Mouse (Mus musculus) common myeloid progenitor, adult 5-6 weeks (primary cell): Measurements from ENCODE around the gene Ncan. TPM values are rescaled to one million over a fixed set of nuclear protein-coding genes. Genes with fewer than 3 reads are reported as not detected.
A peak's percentile ranks its signal among the peaks of the same experiment; 100 is the strongest.
"Not testable (repeated sequence)": the region's sequence is repeated elsewhere in the genome, so short reads cannot be mapped to it uniquely, and the experiment has no call there.

Experiments used
- ATAC-seq: replicated peaks from 2 replicates; pipeline ENCODE4 v1.8.0; 2016; ENCODE audit warnings: low read depth, mild to moderate bottlenecking, moderate TSS enrichment, inconsistent platforms; ENCODE audit not compliant: poor library complexity, severe bottlenecking
- total RNA-seq: library from RNA; stranded (forward); fragments of 200-1000, 187-1606 nt; gene quantifications from 2 replicates; pipeline ENCODE4 v1.2.3, GENCODE M21; 2017

Ncan gene
- total RNA-seq, 1 experiment from 2014 or later: not detected

DNA sequence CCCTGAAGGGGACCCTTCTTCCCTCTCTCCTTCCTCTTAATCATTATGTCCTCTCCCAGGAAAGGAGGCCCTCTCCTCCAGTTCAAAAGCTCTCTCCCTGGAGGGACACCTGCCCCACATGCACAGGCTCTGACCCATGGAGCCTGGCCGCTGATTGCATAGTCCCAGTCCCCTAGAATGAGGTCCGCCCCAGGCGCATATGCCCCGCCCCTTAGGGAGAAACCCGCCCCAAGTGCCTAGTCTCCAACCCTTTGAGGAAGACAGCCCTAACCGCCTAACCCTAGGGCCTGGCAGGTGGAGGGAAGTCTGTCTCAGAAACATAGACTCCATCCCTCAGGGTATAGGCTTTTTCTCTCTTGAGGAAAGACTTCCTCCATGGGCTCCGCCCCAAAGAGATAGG, 33.4 kb downstream of the Ncan start:
- ATAC-seq: peak; percentile 53

DNA sequence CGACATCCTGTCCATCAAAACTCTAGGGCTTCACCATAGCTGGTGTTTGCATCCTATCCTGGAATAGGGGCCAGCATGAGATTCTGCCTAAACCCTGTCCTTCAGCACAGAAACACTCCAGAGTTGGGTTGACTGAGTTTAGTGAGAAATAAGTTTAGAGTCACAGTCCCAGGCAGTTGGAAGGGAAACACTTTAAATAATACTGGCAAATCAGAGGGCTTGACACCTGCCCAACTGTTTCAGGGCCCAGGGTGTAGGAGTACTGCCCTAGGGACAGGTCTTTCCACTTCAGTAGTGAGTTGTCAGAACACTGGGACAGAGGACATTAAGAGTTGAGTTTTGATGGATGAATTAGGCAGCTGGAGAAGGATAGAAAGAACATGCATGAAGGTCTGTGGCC, 34.5 kb downstream of the Ncan start:
- ATAC-seq: no peak

DNA sequence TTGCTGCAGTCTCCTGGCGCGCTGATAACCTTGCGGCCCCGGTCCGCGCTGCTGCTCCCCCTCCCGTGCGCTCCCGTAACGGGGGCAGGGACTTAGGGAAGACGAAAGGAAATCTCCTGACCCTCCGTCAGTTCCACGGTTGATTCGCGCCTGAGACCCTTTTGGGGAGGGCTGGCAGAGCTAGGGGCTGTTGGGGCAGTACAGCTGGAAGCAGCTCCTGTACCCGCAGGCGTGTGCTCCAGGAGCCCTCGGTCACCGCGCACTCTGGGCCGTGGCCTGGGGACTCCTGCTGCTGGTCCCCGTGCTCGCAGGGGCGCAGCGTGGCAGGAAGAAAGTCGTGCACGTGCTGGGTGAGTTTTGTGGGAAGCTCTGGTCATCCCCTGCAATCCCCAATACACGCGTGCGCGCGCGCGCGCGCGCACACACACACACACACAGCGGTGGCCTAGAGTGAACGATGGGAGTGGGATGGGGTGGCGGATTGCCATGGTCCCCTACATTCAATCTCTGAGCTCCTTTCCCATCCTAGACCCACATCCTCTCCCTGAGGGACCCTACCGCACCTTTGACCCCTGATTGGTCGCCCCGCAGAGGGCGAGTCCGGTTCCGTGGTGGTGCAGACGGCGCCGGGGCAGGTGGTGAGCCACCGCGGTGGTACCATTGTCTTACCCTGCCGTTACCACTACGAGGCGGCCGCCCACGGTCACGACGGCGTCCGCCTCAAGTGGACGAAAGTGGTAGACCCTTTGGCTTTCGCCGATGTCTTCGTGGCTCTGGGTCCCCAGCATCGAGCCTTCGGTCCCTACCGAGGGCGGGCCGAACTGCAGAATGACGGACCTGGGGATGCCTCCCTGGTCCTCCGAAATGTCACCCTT, 36.2 kb downstream of the Ncan start:
- ATAC-seq: peak; percentile 38; the same call in 1 of the 2 replicates

DNA sequence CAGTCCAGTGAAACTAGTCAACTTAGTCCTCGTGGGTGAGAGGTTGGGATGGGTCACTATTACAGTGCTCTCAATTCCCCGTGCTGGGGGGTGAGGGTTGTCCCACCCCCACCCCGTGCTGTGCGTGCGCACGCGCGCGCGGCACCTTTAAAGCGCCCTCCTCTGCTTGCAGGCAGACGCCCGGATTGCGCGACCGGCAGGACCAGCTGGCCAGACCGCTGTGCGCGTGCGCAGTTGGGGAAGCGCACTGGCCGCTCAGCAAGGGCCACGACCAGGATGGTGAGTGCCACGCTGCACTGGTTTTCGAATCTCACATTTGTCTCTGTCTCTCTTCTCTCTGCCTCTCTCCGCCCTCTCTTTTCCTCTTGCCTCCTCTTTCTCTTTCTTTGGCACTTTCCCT, 37.4 kb downstream of the Ncan start, which contains the start of gene Hapln4:
TSS of gene Hapln4 (plus strand) at position 173 of the 400 bp plus-strand sequence.
- peak; percentile 40; the same call in 1 of the 2 replicates for ATAC-seq

DNA sequence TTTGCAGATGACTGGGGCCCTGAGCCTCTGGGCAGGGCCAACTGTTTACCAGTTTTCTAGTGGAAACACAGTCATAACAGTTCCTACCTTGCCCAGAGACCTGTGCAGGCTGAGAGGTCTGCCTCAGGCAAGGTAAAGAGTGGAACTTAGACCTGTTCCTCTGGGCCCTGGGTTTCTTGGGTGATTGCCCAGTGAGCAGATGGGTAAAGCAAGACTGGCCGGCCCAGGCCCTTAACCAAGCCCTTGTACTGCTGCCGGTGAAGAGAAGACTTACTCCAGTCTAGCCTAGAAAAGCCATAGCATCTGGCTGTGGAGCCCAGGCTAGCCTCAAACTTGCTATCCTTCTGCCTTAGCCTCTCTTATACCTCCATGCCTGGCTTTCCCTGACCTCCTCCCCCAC, 38.7 kb downstream of the Ncan start:
- ATAC-seq: no peak

DNA sequence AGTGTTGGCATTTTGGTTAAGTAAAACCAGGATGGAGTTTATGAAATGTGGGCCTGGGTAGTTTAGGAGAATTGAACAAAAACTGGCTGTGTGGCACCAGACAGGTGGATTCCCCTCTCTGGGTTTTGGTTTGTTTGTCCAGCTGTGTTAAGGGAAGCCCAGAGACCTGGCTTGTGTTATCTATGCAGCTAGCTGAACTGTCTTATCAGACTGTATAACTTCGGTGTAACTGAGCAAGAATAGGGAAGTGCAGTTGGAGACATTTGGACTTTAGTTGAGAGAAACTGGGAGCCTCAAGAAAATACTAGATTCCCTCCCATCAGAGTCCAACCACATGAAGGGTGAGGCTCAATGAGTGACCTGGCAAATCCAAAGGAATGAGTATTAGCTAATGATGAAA, 47.0 kb downstream of the Ncan start:
- ATAC-seq: no peak

DNA sequence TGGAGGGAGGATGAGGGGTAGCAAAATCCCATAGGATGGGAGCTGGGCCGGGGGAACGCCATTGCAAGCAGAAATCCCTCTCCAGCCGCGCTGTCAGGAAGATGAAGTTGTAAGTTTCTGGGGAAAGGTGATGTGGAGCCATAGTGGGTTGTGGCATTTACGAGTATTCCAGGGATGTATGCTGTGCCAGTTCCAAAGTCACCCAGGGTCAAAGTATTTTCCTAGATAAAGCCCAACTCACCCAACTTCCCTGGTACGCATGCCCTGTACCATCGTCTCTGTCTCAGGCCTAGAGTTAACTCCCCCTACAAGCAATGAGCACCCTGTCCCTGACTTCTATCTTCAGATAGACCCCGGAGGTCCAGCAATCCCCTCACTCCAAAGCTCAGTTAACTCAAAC, 47.6 kb downstream of the Ncan start:
- ATAC-seq: no peak

DNA sequence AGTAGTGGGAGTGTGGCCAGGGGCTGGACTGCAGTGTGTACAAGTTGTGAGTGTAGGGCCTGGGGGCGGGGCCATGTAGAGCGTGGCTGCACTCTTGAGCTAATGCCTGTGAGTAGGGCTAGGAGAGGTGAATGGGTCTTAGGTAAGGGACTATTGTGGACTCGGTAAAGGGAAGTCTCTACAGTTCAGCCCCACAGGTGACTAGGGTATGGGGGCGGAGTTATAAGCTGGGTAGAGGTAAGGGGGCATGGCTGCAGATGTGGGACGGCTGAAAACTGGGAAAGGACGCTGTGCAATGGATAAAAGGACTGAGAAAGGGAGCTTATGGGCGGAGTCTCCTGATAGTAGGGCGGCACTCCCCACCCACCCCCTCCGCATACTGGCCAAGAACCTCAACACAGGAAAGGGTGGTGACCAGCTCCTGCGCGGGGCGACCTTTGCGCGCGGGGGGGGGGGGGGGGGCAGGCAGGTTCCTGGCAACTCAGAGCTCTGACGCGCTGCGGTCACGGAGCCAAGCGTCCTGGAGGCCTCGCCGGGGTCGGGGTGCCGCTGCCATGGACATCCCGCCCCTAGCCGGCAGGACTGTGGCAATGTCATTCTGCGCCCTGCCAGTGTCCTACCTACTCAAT, 48.1 kb downstream of the Ncan start, which contains the start of gene Tm6sf2:
TSS of gene Tm6sf2 (plus strand) at position 484 of the 629 bp plus-strand sequence.
- ATAC-seq: peak; percentile 74

DNA sequence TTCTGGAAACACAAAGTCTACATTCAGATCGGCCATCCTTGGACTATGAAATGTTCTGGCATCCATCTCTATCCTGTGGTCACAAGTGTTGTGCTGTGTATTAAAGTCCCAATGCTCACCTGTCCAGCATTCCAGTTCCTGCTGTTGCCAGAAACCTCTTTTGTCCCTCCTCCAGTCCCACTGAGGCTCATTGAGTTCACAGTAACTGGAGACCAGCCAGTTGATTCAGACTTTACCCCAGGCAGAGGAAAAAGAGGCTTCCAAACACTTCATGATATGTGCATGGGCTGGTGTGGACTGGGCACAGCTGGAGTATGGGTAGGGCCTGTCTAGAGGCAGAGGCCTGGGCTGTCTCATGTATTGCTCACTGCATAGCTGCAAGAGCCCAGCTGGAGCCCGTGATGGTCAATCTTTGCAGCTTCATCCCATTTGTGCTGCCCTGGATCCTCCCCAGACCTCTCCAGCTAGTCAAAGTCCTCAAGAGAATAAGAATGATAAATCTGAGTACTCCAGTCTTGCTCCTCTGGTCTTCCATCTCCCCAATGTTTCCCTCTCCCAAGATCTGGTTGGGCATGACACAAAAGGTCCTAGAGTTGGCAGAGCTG, 48.7 kb downstream of the Ncan start:
- ATAC-seq: no peak

DNA sequence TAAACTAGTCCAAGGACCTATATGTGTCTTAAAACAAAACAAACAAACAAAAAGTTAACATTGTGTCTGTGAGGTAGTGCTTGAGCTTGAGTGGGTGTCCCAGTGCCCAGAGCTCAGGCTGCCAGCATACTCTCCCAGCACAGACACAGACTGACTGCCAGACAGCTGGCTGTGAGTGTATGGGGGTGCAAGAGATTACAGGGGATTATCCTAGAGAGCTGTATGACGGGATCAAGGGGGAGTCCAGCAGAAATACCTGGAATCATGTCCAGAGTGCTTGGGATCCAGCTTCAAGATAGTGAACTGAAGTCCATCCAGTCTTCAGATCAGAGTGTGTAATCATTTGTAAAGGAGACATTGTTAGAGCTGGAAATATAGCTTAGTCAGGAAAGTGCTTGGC, 63.0 kb downstream of the Ncan start:
- ATAC-seq: no peak

DNA sequence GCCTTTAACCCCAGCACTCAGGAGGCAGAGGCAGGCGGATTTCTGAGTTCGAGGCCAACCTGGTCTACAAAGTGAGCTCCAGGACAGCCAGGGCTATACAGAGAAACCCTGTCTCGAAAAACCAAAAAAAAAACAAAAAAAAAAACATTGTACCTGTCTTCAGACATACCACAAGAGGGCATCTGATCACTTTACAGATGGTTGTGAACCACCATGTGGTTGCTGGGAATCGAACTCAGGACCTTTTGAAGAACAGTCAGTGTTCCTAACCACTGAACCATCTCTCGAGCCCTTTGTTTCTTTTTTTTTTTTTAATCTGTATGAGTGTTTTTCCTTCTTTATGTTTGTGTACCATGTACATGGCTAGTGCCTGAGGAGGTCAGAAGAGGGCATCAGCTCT, 70.2 kb downstream of the Ncan start:
- ATAC-seq: not testable (repeated sequence)

DNA sequence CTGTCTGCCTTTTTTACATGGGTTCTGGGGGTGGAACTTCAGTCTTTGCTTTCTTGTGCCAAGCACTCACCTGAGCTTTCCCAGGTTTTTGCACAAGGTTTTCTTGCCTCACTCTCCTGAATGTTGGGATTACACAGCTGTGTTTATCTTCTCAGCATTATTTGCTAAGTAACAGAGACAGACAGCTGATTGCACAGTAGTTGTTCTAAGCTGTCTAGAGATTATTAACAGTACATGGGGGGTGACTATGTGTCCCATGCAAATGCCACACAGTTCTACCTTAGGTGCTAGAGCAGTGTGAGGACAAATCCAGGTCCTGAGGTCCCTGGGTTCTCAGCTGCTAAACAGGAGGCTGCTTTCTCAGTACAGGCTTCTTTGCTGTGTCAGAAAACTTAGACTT, 71.0 kb downstream of the Ncan start:
- no peak for ATAC-seq

DNA sequence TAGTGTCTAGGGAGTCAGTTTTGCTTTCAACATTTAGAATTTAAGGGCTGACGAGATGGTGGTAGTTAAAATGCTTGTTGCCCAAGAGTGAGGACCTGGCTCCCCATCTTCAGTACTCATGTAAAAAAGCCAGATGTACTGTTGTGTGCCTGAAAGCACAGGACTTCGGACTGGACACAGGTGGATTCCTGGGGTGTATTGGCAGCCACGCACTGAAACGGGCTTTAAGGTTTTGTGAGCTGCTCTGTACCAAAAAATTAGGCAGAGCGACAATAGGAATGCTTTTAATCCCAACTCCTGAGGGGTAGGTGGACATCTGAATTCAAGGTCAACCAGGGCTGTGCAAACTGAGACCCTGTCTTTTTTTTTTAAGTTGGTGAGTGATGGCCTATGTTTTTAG, 76.7 kb downstream of the Ncan start:
- no peak for ATAC-seq

Other genes with a start within 250 kb of the Ncan start
- gene Cilp2, start 233.2 kb downstream of the Ncan start, total RNA-seq: not detected in 2 replicates
- gene Tssk6, start 218.7 kb downstream of the Ncan start, total RNA-seq: 1.2 TPM in 1 of 2 replicates, not detected in the other
- gene Ndufa13, start 218.3 kb downstream of the Ncan start, total RNA-seq: 82.1 and 100 TPM in 2 replicates
- not detected in 2 replicates for gene Yjefn3, start 218.2 kb downstream of the Ncan start, total RNA-seq
- 86.7 and 90.0 TPM in 2 replicates for gene Gatad2a, start 124.5 kb downstream of the Ncan start, total RNA-seq
- 30.5 and 31.4 TPM in 2 replicates for gene Mau2, start 78.1 kb downstream of the Ncan start, total RNA-seq
- 27.7 and 31.5 TPM in 2 replicates for gene Sugp1, start 78.1 kb downstream of the Ncan start, total RNA-seq
- not detected in 2 replicates for gene Tm6sf2, start 47.9 kb downstream of the Ncan start, total RNA-seq
- gene Hapln4, start 37.4 kb downstream of the Ncan start, total RNA-seq: 0.24 TPM in 1 of 2 replicates, not detected in the other
- 9.0 and 9.2 TPM in 2 replicates for gene Nr2c2ap, start 10.5 kb upstream of the Ncan start, total RNA-seq
- gene Rfxank, start 18.3 kb upstream of the Ncan start, total RNA-seq: 5.5 and 16.5 TPM in 2 replicates
- 37.0 and 39.2 TPM in 2 replicates for gene Borcs8, start 18.6 kb upstream of the Ncan start, total RNA-seq
- gene Mef2b, start 18.8 kb upstream of the Ncan start, total RNA-seq: not detected in 2 replicates
- gene Tmem161a, start 51.5 kb upstream of the Ncan start, total RNA-seq: 11.0 and 15.3 TPM in 2 replicates
- gene Slc25a42, start 91.4 kb upstream of the Ncan start, total RNA-seq: 4.1 and 4.7 TPM in 2 replicates
- gene Sugp2, start 113.4 kb upstream of the Ncan start, total RNA-seq: 42.8 and 55.3 TPM in 2 replicates
- gene Armc6, start 113.6 kb upstream of the Ncan start, total RNA-seq: 9.6 and 12.4 TPM in 2 replicates
- gene Homer3, start 162.0 kb upstream of the Ncan start, total RNA-seq: 11.8 and 12.0 TPM in 2 replicates
- gene Ddx49, start 181.6 kb upstream of the Ncan start, total RNA-seq: 162 and 168 TPM in 2 replicates
- gene Cope, start 181.6 kb upstream of the Ncan start, total RNA-seq: 72.8 and 104 TPM in 2 replicates
- gene Cers1, start 194.9 kb upstream of the Ncan start, total RNA-seq: not detected in 2 replicates
- not detected in 2 replicates for gene Gdf1, start 208.9 kb upstream of the Ncan start, total RNA-seq
- gene Upf1, start 232.4 kb upstream of the Ncan start, total RNA-seq: 31.9 and 36.7 TPM in 2 replicates